Mouse (Mus musculus) left cerebral cortex, postnatal 10 days (tissue): ENCODE results near the gene Dnah12. TPM values are rescaled to one million over a fixed set of nuclear protein-coding genes. Genes with fewer than 3 reads are reported as not detected.
"Not testable (repeated sequence)": the region's sequence is repeated elsewhere in the genome, so short reads cannot be mapped to it uniquely, and the experiment has no call there.

Source experiments
- DNase-seq, 2 experiments: peaks; one replicate each; pipeline ENCODE4 v3.0.0; 2021 to 2022; ENCODE audit warnings: low spot score in 2 of 2, mixed read lengths in 1 of 2; ENCODE audit errors: extremely low spot score in 1 of 2
- intact Hi-C: fragments of 180-260 bp; cut with DNase I; formaldehyde crosslinking; loops from one replicate; pipeline ENCODE4 v1.15.1; 2025
- total RNA-seq, 2 experiments: library from RNA; stranded (reverse); gene quantifications; 2 replicates each; pipeline ENCODE4 v1.2.3; 2021

Dnah12 gene
- under 1 TPM; 0.26 to 0.62 TPM for total RNA-seq

DNA sequence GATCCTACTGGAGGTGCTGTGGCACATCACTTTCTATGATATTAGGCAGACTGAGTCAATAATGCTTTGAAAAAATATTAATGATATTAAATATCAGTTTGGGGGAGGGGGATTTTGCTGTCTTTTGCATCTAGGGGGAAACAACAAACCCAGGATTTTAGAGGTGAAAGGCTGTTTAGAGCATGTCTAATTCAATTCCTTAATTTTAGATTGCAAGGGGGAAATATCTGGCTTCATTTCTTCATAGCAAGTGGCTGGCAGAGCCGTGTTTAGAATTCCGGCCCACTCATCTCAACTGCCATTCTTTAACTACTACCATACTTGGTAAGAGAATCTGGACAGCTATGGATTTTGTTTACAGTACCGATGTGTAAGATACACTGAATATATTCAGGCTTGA is at the start of gene Dnah12:
Dnah12 (plus strand) TSS at position 301 of the 400 bp plus-strand sequence.
- intact Hi-C loops = no loop called here
- no peak for DNase-seq

DNA sequence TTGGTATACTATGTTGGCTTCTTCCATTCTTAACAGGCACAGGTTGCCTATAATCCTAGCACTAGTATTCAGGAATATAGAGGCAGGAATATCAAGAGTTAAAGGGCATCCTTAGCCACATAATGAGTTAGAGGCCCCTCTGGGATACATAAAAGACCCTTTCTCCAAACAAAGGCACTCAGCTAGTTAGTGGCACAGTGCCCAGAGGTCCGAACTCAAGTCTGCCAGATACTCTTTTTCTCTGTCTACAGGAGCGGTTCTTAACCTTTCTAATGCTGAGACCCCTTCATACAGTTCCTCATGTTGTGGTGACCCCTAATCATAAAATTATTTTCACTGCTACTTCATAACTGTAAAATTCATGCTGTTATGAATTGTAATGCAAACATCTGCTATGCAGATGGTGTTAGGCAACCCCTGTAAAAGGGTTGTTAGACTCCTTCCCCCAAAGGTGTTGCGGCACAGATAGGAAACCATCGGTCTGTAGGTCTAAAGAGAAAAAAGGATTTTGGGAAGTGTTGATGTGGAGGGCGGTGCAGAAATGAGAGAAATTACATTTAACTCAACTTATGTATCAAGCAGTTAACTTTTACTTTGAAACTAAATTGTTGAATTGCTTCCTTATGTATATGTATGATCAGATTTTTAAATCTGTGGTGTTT is 47.0 kb upstream of the Dnah12 start:
- DNase-seq = peak; percentile 23 to 34
- intact Hi-C loops = no loop called here

DNA sequence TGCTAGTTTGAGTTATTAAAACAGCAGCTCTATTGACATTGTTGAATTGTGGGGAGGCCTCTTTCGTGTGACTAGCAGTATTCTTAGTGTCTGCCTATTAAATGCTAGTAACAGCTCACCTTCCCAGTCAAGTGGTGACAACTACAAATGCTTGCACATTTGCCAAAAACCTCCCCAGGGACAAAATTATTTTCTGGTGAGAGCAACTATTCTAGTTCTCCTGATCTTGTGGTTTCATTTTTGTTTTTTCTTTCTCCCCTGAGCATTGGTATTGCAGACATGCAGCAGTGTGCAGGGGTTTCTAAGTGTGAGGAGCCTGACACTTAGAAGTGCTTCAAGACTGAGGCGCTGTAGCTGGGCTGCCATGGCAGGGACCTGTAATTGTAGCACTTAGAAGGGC is 45.3 kb upstream of the Dnah12 start:
- intact Hi-C loops = no loop called here

DNA sequence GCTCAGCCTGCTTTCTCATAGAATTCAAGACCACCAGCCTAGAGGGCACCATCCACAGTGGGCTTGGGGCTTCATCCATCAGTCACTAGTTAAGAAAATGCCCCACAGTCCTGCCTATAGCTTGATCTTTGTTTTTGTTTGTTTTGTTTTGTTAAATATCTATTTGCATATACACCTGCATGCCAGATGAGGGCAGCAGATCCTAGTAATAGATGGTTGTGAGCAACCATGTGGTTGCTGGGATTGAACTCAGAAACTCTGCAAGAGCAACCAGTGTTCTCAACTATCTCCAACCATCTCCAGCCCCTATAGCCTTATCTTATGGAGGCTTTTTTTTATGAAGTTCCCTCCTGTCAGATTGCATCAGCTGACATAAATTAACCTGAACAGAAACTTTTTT is 41.2 kb upstream of the Dnah12 start:
- DNase-seq = no peak
- intact Hi-C loops = no loop called here

More for the DNA sequence above, 45.3 kb upstream of the Dnah12 start:
- no peak for DNase-seq

DNA sequence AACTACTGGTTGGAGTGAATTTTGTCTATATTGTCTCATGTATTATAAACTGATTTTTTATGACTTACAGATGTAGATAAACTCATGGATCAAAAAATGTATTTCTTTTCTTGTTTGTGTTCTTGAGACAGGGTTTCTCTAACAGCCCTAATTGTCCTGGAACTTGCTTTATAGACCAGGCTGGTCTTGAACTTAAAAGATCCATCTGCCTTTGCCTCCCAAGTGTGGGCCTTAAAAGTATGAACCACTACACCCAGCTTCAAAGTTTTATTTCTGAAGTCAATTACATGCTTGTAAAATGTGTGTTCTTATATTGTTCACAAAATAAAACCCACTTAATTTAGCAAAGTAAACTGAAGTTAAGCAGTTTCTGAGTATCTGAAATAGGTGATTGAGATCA is 34.9 kb upstream of the Dnah12 start:
- intact Hi-C loops = no loop called here
- no peak for DNase-seq

DNA sequence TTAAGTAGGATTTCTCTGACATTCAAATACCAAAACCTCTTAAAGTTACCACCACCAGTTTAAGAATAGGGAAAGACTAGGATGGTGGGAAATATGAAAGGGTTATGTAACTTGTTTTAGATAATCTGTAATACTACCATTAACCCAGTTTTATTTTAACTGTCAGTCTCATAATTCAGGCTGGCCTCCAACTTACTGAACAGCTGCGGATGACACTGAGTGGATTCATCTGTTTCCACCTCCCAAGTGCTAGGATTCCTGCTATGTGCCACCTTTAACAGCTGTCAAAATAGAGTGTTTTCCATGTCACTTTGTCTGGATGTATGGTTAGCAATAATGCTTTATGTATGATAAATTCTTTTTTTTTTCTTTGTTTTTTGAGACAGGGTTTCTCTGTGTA is 32.8 kb upstream of the Dnah12 start:
- DNase-seq = no peak
- intact Hi-C loops = loop anchor here (10.0 kb wide), 1 partner anchor 285 kb away; no protein-coding TSS in a partner anchor

DNA sequence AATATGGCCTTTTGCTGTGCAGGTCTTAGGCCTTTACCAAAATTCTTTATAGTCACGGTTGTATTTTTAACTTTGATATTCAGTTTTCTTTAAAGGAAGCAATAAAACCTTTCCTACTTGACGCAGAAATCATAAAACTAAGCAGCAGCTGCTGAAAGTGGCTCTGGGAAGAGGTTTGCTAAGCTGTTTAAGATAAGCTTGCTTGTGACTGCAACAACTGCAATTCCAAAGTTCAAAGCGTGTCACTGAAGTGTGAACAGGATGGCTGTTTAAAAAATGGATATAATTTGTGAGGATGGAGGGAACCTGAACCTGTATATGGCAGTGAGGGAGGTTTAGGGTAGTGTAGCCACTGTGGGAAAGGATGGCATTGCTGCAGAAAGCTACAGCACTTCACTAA is 31.1 kb upstream of the Dnah12 start:
- intact Hi-C loops = loop anchor here (10.0 kb wide), 1 partner anchor 283 kb away; no protein-coding TSS in a partner anchor

DNA sequence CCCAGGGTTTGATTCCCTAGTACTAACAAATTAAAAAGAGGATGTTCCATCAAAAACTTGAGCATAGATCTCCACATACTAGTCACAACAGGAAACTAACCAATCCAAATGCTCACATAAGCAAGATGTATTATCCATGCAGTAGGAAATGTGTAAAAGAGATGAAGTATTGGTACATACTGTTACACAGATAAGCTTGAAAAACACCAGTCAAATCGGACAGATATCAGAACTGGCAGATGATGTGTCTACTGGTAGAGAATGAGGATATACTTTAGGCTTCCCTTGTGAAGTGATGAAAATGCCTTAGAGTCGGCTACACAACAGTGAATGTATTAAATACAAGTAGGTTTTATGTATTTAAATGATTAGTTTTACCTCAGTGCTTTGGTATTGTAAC is 30.6 kb upstream of the Dnah12 start:
- intact Hi-C loops = loop anchor here (10.0 kb wide), 1 partner anchor 282 kb away; no protein-coding TSS in a partner anchor
- no peak for DNase-seq

More for the DNA sequence above, 31.1 kb upstream of the Dnah12 start:
- no peak for DNase-seq

DNA sequence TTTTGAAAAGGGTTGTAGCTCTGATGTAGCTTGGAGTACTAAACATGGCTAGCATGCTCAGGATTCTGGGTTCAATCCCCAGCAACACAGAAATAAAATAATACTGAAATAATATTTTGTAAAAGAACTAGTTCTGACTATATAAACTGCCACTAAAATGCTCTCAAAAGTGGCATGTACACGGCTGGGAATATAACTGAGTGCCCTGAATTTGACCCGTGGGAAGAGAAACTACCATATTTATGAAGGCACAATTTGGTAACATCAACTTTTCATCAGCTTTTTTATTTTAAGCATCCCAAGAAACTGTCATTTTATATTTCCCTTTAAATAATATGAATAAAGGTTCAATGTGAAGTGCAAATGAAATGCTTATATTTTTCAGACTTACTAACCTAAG is 29.2 kb upstream of the Dnah12 start:
- intact Hi-C loops = loop anchor here (10.0 kb wide), 1 partner anchor 281 kb away; no protein-coding TSS in a partner anchor
- DNase-seq = no peak

DNA sequence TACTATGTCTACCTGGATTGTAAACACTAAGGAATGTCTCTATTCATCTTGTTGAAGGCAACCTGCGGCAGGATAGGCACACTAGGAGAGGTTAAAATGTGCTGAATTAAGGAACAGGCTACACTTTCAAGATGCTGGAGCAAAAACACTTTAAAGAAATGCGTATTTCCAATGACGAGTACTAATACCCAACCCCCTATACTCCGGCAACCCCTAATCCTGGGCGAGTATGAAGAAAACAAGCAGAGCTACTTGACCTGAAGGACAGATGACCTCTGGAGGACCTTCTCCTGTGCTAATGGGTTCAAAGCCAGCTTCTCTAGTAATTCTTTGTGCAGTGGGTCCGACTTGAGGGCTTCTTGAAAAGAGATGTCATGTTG is 25.1 kb upstream of the Dnah12 start:
- intact Hi-C loops = loop anchor here (5.0 to 10.0 kb wide), 2 partner anchors 254 to 277 kb away; no protein-coding TSS in a partner anchor
- DNase-seq = no peak

DNA sequence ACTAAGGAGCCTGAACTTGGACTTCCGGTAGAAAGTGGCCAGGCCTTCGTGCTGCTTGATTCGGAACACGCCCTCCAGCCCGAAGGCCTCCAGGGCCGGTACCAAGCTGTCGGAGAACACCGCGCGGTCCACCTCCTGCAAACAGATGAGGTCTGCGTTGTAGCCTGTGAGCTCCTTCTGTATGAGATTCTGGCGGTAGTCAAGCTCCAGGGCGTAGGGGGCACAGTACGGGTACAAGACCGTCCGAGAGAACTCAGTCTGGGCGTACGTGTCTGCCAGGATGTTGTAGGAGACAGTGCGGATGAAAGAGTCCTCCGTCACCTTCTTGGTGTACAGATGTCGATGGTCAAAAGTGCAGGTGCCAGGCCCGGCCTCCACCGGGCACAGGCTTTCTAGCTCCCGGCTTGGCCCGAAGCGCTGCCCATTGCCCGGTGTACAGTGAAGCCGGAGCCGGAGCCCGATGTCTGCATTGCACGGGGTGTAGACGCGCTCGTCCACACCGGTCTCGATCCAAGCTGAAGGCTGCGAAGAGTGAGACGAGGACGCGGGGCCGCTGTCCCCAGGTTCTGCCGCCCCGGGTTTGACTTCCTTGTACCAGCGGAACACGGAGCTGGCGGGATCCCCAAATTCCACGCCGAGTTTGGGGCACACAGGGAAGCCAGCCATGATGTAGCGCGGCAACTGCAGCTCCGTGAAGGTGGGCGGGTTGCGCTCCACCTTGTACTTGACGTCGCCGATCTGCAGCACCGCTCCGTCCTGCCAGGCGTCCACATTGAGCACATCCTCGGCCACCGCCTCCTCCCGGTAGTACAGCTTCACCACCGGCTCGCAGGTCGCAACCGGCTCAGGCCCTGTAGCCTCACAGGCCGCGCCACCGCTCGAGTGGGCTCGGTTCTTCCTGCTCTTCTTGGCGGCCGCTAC is 24.4 kb upstream of the Dnah12 start:
- intact Hi-C loops = loop anchor here (5.0 to 10.0 kb wide), 2 partner anchors 254 to 276 kb away; no protein-coding TSS in a partner anchor
- peak; percentile 16 to 68 for DNase-seq

DNA sequence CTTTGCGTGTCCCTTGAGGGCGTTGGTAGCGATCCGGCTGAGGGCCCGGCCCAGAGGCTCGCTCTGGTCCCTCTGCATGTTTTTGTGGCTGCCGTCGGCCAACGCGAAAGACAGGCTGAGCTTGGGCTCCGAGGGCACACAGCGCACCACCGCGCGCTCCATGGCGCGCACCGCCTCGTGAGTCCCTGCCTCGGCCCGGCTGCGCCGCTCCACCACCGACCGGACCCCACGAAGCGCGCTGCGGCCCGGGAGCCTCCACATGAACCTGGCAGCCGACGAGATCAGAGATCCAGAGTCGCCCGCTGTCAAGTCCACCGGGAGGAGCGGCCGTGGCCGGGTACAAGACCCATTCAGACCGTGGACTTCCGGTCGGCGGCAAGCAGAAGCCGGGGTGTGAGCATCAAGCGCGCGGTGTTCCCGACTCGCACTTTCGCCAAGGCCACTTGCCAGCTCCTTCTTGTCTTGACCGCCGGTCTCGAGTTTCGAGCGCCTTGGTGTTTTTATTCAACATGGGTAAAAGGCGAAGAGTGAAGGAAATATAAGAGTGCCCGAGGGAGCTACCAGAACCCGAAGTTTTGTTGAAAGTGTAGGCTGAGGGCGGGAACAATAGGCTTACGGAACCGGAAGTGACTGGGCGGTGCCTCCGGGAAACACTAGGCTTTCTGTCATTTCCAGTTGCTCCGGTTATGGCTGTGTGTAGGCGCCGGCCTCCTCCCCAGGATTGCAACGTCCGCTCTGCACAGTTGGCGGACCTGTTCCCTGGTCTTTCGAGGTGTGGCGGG is 23.6 kb upstream of the Dnah12 start, which contains the start of gene Pde12:
Pde12 (minus strand) TSS at position 592 of the 782 bp plus-strand sequence.
- peak; percentile 85 to 89 for DNase-seq
- intact Hi-C loops = loop anchor here (5.0 to 10.0 kb wide), 3 partner anchors 253 to 363 kb away; no protein-coding TSS in a partner anchor

DNA sequence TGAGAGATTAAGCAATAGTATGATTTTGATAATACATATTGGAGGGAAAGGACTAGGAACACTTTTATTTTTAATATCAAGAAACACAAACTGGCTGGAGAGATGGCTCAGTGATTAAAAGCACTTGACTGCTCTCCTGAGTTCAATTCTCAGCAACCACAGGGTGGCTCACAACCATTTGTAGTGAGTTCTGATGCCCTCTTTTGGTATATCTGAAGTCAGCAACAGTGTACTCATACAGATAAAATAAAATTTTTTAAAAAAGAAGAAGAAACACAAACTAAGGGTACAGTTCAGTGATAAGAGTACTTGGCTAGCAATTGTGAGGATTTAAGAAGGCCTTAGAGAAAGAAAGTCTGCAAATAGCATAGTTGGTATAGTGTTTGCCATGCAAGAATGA is 22.1 kb upstream of the Dnah12 start:
- intact Hi-C loops = loop anchor here (5.0 kb wide), 1 partner anchor 361 kb away; no protein-coding TSS in a partner anchor
- no peak for DNase-seq

DNA sequence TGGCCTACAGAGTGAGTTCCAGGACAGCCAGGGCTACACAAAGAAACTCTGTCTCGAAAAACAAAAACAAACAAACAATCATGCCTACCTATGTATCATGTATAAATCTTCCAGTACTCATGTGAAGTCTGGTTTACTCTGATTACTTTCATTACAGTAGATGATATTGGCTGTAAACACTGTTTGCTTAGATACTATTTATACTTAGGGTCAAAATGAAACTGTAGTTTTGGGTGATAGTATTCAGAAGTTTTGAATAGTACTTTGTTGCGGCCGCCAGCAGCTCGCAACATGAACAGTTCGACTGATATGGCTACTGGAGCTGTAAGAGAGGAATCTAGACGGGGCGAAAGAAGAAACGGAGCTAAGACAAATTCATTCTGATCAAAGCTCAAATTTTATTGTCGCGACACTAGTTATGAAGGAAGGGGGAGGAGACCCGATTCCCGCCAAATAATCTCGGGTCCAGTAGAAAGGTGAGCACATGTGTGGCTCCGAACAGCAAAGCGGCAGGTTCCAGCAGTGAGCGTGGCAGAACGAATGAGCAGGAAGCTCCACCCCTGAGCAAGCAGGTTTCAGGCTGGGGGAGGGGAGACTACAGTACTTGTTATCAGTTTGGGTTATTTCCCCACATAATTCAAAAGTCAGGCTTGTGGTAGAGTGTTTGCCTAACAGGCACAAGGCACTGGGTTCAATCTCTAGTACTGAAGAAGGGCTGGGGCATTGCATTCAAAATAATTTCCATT is 21.0 kb upstream of the Dnah12 start:
- not testable (repeated sequence) for DNase-seq
- intact Hi-C loops = loop anchor here (5.0 kb wide), 1 partner anchor 360 kb away; no protein-coding TSS in a partner anchor

DNA sequence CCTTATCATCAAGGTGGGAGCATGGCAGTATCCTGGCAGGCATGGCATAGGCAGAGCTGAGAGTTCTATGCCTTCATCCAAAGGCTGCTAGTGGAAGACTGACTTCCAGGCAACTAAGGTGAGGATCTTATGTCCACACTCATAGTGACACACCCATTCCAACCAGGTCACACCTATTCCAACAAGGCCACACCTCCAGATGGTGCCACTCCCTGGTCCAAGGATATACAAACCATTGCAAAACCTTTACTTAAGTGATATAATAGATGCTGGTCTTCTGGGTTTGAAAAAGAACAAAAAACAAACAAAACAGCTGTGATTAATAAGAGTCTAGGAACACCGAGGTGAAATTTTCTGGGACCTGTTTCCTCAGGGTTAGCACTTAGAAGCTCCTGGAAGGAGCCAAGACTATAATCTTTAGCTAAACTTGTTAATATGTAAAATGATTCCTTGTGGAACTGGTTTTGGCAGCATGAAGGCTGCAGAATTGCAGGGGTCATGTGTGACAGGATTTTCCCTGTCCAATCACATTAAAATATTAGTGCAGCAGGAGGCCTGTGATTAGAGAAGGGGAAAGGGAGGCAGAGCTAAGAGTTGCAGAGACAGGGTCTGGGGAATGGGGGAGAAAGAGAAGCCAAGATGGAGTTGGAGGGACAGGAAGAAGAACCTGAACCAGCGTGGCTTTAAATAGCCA is 18.5 kb upstream of the Dnah12 start:
- DNase-seq = not testable (repeated sequence)
- intact Hi-C loops = loop anchor here (5.0 kb wide), 1 partner anchor 358 kb away; no protein-coding TSS in a partner anchor

DNA sequence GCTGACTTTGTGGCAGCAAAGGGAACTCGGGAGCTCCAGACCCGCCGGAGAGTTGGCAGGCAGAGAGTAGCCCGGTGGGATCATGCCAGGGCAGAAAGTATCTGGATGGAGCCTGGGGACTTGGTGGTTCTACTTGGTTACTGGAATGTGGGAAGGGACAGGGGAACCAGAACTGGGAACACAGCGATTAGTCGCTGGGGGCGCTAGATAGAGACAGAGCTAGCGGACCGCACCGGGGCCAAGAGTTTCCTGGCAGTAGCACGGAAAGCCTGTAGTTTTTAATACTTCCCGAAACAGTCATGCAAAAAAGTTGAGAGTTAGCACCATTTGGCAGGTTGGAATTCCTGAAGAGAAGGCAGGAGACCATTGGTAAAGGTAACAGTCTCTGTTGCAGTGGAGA is 17.7 kb upstream of the Dnah12 start:
- intact Hi-C loops = no loop called here
- peak in 1 of 2 experiments; percentile 40 for DNase-seq

DNA sequence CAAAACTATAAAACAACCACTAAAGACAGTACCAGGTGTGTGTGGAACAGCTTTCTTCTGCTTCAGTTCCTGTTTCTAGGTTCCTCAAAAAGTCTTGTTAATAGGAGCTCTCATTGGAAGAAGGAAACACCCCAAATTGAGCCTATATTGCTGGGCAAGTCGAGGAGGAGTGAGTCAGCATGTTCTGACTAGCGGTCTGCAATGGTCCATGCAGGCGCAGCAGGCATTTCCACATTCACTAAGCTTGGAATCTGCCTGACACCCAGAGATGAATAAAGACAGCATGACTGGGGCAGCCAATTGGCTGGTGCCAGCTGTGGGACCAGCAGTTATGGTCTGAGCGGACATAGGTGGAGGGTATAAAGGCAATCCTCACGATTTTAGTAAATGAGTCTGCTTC is 17.3 kb upstream of the Dnah12 start:
- no peak for DNase-seq
- intact Hi-C loops = no loop called here
